Mouse (Mus musculus): ENCODE data around the gene C87436. TPM values are rescaled to one million over a fixed set of nuclear protein-coding genes. Genes with fewer than 3 reads are reported as not detected.

The C87436 gene
- polyA plus RNA-seq, 1 experiment from 2014 or later = 22.2 TPM

Other genes starting within 250 kb of the C87436 start
- gene Tgfa, start 243.2 kb upstream of the C87436 start, polyA plus RNA-seq (2015; fragmentation: Nextera tagmentation; extraction: Ambion mirVana) = 16.7 and 18.6 TPM in 2 replicates
- 112 and 116 TPM in 2 replicates for gene Fam136a, start 72.7 kb upstream of the C87436 start, polyA plus RNA-seq (2015; fragmentation: Nextera tagmentation; extraction: Ambion mirVana)
- 344 and 348 TPM in 2 replicates for gene Snrpg, start 67.1 kb upstream of the C87436 start, polyA plus RNA-seq (2015; fragmentation: Nextera tagmentation; extraction: Ambion mirVana)
- 79.8 and 89.6 TPM in 2 replicates for gene Pcyox1, start 41.2 kb upstream of the C87436 start, polyA plus RNA-seq (2015; fragmentation: Nextera tagmentation; extraction: Ambion mirVana)
- gene Tia1, start 34.2 kb upstream of the C87436 start, polyA plus RNA-seq (2015; fragmentation: Nextera tagmentation; extraction: Ambion mirVana) = 275 and 303 TPM in 2 replicates
- not detected in 2 replicates for gene Gm44790, start 11.7 kb upstream of the C87436 start, polyA plus RNA-seq (2015; fragmentation: Nextera tagmentation; extraction: Ambion mirVana)
- 331 and 342 TPM in 2 replicates for gene Pcbp1, start 87.9 kb downstream of the C87436 start, polyA plus RNA-seq (2015; fragmentation: Nextera tagmentation; extraction: Ambion mirVana)
- 1.5 and 1.8 TPM in 2 replicates for gene Asprv1, start 189.8 kb downstream of the C87436 start, polyA plus RNA-seq (2015; fragmentation: Nextera tagmentation; extraction: Ambion mirVana)
- 15.2 and 15.3 TPM in 2 replicates for gene Mxd1, start 230.8 kb downstream of the C87436 start, polyA plus RNA-seq (2015; fragmentation: Nextera tagmentation; extraction: Ambion mirVana)
- 94.2 and 96.0 TPM in 2 replicates for gene Snrnp27, start 246.1 kb downstream of the C87436 start, polyA plus RNA-seq (2015; fragmentation: Nextera tagmentation; extraction: Ambion mirVana)